Mouse (Mus musculus): ENCODE data around the gene Slu7.

DNA sequence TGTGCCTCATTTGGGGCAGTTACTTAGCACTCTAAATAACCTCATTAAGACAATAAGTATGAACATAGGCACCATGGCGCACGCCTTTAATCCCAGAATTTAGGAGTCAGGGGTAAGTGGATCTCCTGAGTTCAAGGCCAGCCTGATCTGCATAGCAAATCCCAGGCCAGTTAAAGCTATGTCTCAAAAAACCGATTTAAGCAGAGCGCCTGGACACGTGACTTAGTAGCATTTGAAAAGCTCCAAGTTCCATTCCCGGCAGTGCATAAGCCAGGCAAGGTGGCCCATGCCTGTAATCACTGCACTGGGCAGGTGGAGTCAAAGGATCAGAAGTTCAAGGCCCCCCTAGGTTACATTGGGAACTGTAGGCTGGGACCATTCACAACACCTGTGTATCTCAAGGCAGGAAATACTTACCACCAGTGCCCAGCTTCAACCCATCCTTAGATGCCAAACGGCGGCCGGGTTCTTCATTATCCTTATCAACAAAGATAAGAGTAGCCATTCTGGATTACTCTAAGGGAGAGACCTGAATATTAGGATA lies 8.3 kb upstream of the Slu7 start:
- TF ChIP-seq CTCF (IDR thresholded peaks at IDR 0.05; ENCODE audit: control insufficient read depth, insufficient read depth, insufficient replicate concordance, low read depth, low read length) (no peak), POLR2A (IDR thresholded peaks at IDR 0.05; ENCODE audit: control insufficient read depth, low read depth, low read length) (no peak)
